Mouse (Mus musculus): ENCODE data around the gene Iqcg. TPM values are rescaled to one million over a fixed set of nuclear protein-coding genes. Genes with fewer than 3 reads are reported as not detected.
"Not testable (repeated sequence)": the region's sequence is repeated elsewhere in the genome, so short reads cannot be mapped to it uniquely, and the experiment has no call there.

Iqcg gene
- total RNA-seq, 2 experiments from 2014 or later = 0.89 to 1.4 TPM

DNA sequence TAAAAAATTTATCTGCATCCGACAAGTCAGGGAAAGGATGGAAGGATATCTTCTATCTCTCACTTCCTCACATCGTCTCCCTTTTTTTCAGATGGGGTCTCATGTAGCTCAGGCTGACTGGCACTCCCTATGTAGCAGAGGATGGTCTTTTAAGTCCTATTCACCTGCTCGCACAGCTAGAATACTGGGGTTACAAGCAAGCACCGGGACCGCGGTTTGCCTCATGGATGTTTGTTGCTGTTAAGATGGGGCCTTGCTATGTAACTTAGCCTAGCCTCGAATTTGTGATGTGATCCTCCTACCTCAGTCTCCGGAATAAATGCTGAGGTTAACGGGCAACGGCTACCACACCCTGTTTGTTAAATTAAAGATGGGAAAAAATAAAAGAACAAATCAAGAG lies 363 bp downstream of the Iqcg start:
- ATAC-seq (replicated peaks; ENCODE audit: low FRiP score, low TSS enrichment, poor library complexity, severe bottlenecking) = peak; percentile 24; the same call in 1 of the 2 replicates

DNA sequence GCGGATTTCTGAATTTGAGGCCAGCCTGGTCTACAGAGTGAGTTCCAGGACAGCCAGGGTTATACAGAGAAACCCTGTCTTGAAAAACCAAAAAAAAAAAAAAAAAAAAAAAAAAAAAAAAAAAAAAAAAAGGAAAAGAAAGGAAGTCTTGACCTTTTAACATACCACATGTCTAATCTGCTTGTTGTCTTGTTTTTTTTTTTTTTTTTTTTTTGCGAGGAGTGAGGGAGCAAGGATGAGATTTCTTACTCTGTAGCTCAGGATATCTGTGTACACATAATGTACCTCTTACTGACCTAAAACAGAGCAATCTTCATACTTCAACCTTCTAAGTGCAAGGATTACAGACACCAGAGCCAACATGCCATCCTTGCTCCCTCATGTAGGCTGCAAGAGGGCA lies 1.1 kb downstream of the Iqcg start:
- not testable (repeated sequence) for ATAC-seq (replicated peaks; ENCODE audit: low FRiP score, low TSS enrichment, poor library complexity, severe bottlenecking)

DNA sequence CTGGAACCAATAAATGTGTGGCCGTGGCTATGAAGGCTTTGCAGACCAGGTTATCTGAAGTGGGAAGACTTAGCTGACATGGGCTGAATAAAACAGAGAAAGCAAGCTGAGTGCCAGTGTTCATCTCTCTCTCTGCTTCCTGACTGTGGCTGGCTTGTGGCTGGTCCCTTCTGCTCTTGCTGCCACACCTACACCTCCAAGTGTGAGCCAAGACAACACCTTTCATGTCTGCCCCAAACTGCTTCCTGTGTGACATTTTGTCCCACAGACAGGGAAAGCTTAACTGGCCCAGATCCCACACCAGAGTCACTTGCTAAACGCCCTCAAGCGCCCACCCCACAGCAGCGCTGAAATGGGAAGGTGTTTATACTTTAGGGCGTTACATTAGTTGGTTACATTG lies 2.9 kb downstream of the Iqcg start:
- no peak for ATAC-seq (replicated peaks; ENCODE audit: low FRiP score, low TSS enrichment, poor library complexity, severe bottlenecking)

DNA sequence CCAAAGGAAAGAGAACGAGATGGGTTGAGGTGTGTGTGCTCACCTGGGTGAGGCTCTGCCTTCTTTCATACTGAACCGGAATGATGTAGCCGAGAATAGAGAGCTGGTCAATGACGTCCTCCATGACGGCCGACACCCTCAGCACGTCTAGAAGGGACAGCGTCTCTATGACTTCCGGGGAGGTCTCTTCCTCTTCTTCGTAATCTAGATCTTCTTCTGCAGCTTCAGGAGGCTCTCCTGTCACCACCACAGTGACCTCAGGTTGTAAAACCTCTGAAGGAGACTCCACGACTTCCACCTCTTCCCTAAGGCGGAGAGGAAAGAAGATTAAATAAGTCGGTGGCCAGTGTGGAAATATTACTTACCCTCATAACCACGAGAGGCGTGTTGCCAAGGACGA lies 6.2 kb downstream of the Iqcg start:
- no peak for ATAC-seq (replicated peaks; ENCODE audit: low FRiP score, low TSS enrichment, poor library complexity, severe bottlenecking)

DNA sequence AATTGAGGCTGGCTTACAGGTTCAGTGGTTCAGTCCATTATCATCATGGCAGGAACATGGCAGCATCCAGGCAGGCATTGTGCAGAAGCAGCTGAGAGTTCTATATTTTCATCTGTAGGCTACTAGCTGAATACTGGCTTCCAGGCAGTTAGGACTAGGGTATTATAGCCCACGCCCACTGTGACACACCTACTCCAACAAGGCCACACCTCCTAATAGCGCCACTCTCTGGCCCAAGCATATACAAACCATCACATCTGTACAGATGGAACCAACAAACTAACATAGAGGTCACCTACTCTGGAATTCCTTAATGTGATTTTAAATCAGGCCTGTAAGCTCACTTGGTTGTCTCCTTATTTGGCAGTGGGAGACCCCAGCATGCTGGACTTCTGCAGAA lies 7.3 kb downstream of the Iqcg start:
- no peak for ATAC-seq (replicated peaks; ENCODE audit: low FRiP score, low TSS enrichment, poor library complexity, severe bottlenecking)

DNA sequence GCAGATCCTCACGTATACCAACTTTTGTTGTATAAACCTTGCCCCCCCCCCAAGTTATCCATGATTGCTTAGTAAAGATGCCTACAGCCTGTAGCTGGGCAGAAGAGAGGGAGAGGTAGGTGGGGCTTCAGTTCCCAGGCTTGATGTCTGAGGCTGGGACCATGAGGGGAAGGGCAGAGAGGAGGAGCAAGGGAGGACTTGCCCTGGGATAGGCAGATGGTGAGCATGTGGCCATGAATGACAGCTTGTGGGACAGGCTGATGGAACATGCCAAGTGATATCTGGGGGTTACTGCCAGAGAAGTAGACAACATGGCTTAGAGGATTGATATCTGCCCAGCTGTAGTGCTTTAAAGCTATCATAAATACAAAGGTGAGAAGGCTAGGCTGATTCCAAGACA lies 8.0 kb downstream of the Iqcg start:
- ATAC-seq (replicated peaks; ENCODE audit: low FRiP score, low TSS enrichment, poor library complexity, severe bottlenecking) = no peak

DNA sequence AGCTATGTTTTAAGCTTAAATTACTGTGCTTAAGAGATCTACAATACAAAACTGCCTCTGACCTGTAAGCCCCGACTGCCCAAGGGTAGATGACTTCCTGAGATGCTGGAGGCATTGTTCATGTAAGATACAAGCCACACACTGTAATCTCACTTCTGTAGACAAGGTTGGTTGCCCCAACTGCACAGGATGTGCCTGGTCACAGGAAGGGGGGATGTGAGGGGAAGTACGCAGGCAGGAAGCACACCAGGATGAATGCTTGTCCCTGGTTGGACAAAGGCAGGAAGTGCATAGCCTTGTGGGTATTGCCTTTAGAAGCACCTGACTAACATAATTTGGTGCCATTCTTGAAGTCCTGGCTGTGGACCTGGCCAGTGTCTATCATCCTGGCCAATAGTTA lies 12.8 kb downstream of the Iqcg start:
- ATAC-seq (replicated peaks; ENCODE audit: low FRiP score, low TSS enrichment, poor library complexity, severe bottlenecking) = no peak

DNA sequence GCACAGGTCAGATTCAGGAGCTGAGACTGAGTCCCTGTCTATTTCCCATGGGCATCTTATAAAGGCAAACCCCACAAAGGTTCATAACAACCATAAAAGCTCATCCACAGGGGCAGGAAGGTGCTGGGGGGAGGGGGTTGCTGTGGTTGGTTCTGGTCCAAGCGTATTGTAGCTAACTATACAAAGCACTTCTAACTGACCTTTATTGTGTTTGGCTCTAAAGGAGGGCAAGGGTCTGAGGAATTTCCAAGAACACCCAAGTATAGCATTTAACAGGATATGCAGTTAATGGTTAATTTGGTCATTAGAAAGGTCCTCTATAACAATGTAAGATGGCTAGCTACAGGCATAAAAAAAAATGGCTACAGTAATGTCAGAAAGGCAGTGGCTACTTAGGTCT lies 13.3 kb downstream of the Iqcg start:
- no peak for ATAC-seq (replicated peaks; ENCODE audit: low FRiP score, low TSS enrichment, poor library complexity, severe bottlenecking)

DNA sequence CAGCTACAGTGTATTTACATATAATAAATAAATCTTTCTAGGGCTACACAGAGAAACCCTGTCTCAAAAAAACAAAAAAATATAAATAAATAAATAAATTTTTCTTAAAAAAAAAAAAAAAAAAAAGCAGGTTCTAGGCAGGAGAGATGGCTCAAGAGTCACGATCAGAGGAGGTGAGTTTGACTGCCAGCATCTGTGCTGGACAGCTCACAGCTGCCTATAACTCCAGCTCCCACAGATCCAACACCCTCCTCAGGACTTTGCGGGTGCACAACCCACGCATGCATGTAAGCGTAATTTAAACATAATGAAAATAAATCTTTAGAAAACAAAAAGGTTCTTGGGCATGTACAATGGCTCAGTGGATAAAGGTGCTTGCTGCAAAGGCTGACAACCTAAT lies 20.0 kb downstream of the Iqcg start:
- ATAC-seq (replicated peaks; ENCODE audit: low FRiP score, low TSS enrichment, poor library complexity, severe bottlenecking) = no peak

DNA sequence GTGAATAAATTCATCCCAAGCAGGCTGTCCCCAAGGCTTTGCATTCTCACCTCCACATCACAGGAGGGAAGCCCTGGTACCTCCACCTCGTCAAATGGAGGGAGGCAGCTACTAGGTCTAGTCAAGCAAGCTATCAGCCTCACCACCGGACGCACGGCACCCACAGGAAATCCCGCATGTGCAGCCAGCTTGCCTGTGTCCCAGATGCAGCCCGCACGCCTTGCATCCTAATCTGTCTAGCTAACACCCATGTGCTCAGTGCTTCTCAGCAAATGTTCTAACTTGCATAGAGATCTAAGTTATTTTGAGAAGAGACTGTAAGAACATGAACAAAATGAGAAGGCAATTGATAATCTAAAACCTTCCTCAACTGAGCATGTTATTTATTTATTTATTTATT lies 29.7 kb downstream of the Iqcg start:
- ATAC-seq (replicated peaks; ENCODE audit: low FRiP score, low TSS enrichment, poor library complexity, severe bottlenecking) = no peak

DNA sequence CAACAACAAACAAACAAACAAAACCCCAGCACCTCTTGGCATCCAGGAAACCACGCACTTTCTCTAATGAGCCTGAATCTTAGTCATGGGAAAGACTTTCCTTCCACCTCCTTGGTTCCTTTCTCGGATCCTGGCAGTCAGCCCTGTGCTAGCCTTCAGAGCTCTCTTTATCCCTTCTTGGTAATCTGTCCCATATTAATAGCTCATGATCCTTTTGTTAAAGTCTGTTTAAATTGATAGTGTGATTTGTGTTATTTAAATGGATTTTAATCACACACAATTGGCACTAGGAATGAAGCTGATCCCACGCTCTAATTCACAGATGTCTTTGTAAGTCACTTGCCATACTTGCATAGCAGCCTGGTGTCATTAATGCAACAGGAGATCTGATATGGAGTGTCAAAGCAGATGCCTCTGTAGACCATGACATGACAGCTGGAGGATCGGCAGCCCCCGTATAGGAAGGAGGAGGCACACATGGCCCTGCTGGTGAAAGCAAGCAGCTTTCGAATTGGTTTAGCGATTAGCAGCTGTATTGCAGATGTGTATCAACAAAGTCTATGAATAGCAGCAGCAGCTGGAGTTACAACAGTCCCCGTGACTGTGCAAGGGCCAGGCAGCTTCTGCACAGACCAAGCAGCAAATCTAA lies 31.4 kb downstream of the Iqcg start:
- no peak for ATAC-seq (replicated peaks; ENCODE audit: low FRiP score, low TSS enrichment, poor library complexity, severe bottlenecking)

DNA sequence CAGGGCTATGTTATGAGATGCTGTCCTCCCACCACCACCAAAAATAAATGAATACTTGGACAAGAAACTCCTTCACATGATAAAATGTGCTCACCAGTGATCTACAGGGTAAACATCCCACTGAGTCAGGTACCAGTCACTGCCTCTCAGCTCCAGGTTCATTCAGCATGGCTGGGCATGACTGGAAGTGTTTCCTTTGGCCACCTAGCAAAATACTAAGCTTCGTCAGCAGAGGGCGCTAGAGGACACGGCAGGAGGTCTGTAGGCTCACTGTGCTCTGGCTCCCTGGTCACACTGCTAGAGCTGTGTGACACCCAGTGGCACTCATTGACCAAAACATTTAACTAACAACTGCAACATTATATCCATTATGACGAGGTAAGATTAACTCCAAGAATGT lies 32.3 kb downstream of the Iqcg start:
- ATAC-seq (replicated peaks; ENCODE audit: low FRiP score, low TSS enrichment, poor library complexity, severe bottlenecking) = peak; percentile 99

DNA sequence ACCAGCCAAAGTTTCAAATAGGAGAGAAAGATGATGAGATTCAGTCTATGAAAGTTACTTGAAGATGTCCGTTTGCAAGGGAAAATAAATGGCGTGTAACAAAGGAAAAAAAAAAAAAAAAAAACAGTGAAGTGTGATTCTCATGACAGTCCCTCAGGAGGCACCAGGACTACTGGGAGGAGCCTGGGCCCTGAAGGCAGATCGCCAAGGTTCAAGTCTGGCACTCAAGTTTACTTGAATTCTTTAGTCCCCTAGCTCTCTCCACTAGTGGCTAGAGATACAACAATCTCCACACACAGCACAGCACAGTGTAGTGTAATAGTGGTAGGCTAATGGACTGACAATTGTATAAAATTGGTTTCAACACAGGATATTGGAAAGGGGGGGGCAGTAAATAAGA lies 34.6 kb downstream of the Iqcg start:
- no peak for ATAC-seq (replicated peaks; ENCODE audit: low FRiP score, low TSS enrichment, poor library complexity, severe bottlenecking)

DNA sequence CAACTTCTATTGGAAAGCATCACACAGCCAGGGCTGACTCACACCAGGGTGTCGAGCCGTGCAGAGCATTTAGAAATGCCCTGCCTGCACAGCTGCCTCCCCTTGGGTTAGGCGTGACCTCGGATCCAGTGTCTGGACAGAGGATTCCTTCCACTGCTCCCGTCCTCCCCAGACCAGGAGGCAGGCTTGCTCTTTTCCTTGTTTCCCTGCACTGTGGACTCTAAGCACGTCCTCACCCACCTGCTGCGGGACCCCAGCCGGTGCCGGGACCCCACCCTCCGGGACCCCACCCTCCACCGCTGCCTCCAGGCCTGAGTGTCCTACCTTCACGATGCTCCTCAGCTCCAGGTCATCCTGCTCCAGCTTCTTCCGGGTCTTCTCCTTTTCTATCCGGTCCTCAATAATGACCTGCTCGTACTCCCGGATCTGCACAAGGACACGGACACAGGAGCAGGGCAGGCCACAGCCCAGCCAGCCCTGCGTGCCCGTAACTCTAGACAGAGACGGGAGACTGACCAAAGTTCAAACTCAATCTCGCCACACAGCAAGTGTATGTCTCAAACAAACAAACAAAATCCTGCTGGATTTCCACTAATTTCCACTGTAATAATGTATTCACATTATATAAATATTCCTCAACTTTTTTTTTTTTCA lies 36.8 kb downstream of the Iqcg start:
- ATAC-seq (replicated peaks; ENCODE audit: low FRiP score, low TSS enrichment, poor library complexity, severe bottlenecking) = no peak

DNA sequence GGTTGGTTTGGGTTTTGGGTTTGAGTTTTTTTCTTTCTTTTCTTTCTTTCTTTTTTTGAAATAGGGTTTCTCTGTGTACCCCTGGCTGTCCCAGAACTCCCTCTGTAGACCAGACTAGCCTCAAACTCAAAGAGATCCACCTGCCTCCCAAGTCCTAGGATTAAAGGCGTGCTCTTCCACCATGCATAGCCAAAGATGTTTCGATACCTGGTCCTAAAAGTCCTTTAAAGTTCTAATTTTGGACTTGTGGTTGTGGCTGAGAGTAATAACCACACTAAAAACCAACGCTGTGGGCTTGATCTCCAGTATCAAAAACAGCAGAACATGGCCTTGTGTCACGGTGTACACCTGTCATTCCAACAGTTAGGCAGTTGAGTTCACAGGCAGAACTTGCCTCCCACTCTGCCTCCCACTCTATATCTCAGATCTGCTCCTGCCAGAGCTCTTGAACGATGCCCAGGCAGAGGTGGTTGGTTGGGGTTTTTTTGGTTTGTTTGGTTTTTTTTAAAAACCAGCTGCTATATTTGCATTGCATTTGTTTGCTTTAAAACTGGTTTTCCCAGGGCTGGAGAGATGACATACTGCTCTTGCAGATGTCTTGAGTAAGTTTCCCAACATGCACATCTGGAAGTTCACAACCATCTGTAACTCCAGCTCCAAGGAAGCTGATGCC lies 38.2 kb downstream of the Iqcg start:
- ATAC-seq (replicated peaks; ENCODE audit: low FRiP score, low TSS enrichment, poor library complexity, severe bottlenecking) = no peak

DNA sequence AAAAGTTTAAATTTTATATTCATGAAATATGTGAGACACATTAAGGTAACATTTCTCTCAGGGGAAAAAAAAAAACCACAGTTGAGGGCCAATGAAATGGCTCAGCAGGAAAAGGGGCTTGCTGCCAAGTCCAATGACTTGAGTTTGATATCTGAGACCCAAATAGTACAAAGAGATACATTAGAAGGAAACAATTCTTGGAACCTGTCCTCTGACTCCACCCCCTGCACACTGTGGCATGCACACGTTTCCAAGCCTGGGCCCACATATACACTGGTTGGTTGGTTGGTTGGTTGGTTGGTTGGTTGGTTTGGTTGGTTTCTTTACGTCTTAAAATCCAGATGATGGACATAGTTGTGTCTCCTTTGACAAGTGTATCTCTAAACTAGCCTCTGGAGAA lies 40.0 kb downstream of the Iqcg start:
- peak; percentile 50; the same call in 1 of the 2 replicates for ATAC-seq (replicated peaks; ENCODE audit: low FRiP score, low TSS enrichment, poor library complexity, severe bottlenecking)

DNA sequence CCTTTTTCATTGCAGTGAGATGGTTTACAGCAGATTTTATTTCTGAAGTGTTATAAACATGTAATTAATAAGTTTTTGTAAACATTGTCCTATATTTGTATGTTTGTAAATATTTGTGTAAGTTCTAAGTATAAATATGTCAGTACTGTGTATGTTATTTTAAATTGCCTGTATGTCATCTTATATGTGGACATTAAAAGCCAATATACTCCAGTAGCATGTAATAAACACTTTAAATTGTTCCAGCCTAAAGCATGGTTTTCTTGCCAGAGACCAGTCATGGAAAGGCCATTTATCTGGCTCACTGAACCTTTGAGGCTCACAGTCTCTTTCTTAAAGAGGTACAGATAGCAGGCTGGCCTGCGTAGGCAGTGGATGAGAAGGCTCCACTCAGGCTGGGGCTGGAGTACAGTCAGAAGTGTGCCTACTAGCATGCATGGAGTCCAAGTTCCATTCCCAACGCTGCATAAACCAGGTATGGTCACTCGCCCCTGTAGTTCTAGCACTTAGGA lies 40.6 kb downstream of the Iqcg start:
- no peak for ATAC-seq (replicated peaks; ENCODE audit: low FRiP score, low TSS enrichment, poor library complexity, severe bottlenecking)

DNA sequence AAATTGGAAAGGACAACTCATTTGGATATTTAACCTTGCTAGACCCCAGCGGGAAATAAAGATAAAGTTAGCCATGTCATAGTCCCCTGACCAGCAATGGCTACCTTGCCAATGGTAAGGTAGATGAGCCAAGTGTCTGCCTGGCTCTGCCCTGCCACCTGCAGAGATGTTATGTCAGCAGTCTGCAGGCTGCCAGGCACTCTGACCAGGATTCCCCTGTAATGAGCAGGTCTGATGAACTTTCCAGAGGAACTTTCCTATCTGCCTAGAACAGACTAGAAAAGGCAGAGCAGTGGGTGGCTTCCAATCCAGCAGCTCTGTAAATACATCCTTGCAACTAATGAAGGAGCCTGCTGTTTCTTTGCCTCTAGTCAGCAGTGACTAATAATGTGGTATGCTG lies 41.1 kb downstream of the Iqcg start:
- ATAC-seq (replicated peaks; ENCODE audit: low FRiP score, low TSS enrichment, poor library complexity, severe bottlenecking) = no peak

DNA sequence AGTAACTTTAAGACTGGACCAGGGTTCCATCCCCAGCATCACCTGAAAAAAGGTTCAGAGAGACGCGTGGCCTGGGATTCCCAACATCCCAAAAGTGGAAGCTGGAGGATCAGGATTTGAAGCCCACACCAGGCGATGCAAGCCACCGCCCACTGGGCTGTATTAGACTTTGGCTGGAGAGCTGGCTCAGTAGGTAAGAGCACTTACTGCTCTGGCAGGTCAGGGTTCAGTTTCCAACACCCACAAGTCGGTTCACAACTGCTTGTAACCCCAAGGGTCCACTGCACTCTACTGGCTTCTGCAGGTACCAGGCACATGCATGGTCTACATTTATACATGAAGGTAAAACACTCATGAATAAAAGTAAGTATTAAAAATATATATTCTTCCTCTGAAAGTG lies 42.2 kb downstream of the Iqcg start:
- no peak for ATAC-seq (replicated peaks; ENCODE audit: low FRiP score, low TSS enrichment, poor library complexity, severe bottlenecking)

DNA sequence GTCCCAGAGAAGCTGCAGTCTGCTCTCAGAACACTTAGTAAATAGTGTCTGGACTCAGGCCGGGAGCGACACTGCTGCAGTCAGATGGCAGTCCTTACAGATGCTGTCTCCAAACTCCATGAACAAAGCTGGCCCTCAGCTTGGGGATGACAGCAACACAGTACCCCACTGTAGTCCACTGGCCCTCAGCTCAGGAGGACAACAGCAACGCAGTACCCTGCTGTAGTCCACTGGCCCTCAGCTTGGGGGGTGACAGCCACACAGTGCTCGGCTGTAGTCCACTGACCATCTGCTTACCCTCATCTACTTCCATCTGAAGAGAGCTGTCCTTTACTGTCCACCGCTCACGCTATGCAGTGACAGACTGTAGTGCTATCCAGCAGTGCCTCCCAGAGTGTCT lies 45.9 kb downstream of the Iqcg start:
- no peak for ATAC-seq (replicated peaks; ENCODE audit: low FRiP score, low TSS enrichment, poor library complexity, severe bottlenecking)

DNA sequence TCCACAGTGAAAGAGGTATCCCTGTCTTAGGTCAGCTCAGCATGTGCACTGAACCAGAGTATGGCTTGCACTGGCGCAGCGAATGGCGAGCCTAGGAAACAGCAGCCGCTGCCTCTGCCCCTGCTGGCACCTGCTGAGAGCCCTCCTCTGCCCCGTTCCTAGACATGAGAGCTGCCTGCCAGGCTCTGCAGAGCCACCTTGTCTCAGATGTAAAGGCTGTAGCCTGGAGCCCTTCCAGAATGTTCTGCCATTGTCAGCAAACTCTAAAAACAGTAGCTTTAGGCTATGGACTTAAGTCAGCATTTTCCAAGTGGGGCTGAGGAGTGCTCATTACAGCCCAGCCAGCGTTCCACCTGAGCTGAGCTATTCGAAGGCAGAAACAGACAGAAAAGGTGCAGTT lies 48.6 kb downstream of the Iqcg start:
- no peak for ATAC-seq (replicated peaks; ENCODE audit: low FRiP score, low TSS enrichment, poor library complexity, severe bottlenecking)

All from megakaryocyte-erythroid progenitor cell, adult 5-6 weeks (primary cell).